Mouse (Mus musculus) cerebellum, postnatal 14 days (tissue): Measurements from ENCODE around the gene BC030870.
A peak's percentile ranks its signal among the peaks of the same experiment; 100 is the strongest.

Experiments used
- DNase-seq, 2 experiments: peaks; one replicate each; pipeline ENCODE4 v3.0.0; 2021; ENCODE audit warnings: mixed read lengths in 2 of 2

The BC030870 gene

DNA sequence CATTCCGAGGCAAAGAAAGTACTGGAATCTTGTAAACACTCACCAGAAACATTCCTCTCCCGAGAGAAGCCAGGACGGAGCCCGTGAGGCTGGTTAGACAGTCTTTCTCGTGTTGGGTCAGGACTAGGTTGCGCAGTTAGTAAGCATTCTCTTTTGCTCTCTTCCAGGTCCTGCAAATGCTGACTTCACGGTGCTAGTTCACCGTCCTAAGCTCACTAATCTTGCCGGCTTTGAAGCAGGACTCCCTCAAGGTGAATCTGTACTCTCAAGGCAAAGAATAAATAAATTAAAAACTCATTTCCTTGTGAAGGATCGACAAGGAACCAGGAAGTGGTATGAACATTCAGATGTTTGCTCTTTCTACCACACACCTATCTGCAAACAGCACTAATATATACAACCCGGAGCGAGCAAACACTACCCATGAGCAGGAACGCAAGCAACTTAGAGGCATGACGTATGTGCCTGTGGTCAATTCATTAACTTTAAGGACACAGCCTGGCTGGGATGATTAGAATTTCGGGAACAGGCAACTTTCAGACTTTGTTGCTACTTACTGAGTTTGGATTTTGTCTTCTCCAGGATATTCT, at the start of gene BC030870:
Gene BC030870 (minus strand): TSS at position 365 of the 590 bp plus-strand sequence.
- no peak for DNase-seq

- DNase-seq = no peak
Measured at GRCm38 (mm10) chr8:65174746-65175476, 45.5 kb upstream of the BC030870 start.

- no peak for DNase-seq
Measured at GRCm38 (mm10) chr8:65169184-65169583, 39.8 kb upstream of the BC030870 start.

- peak; percentile 60 to 63 for DNase-seq
Measured at GRCm38 (mm10) chr8:65160676-65161075, 31.3 kb upstream of the BC030870 start.

DNA sequence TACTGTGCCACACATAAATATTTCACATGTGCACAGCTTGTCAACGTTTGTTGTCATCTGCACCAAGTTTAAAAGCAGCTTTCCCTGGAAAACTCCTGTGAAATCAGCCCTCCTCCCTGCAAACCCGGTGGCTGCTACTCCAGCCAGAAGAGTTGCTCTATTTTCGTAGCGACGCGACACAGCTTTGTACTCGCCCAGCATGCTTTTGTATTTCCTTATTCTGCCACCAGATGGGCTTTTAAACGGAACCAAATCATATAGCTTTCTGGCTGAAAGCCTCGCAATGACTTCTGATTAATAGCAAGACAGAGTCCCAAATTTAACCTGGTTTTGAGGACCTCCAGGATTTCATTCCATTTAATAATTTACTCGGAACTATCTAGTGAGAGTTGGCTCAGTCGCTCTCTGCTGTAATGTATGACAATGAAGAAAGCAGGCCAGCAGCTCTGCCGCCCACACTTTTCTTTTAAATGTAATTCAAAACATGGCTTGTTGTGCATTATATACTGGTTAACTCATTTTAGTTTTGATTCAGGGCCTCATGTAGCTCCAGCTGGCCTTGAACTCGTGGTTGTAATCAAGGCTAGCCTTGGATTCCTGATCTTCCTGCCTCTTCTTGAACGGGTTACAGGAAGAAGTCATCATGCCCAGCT, 29.9 kb upstream of the BC030870 start:
- DNase-seq = peak; percentile 21 to 50

DNA sequence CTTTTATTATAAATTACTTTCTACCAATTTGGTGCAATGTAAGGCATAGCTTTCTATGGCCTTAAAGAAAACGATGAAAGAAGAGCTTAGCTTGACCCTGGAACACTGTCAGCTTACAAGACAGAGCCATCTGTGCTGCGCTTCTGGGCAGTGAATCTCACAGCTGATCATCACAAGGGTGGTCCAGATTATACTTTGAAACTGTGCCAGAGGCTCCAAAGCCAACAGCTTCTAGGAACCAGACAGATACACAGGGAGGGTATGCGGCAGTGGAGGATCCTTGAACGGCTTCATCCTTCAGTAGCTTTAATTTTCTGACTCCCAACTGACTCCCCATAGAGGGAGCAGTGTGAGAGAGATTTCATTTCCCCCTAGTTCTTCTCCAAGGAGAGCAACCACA, 28.5 kb upstream of the BC030870 start:
- peak; percentile 83 to 85 for DNase-seq

DNA sequence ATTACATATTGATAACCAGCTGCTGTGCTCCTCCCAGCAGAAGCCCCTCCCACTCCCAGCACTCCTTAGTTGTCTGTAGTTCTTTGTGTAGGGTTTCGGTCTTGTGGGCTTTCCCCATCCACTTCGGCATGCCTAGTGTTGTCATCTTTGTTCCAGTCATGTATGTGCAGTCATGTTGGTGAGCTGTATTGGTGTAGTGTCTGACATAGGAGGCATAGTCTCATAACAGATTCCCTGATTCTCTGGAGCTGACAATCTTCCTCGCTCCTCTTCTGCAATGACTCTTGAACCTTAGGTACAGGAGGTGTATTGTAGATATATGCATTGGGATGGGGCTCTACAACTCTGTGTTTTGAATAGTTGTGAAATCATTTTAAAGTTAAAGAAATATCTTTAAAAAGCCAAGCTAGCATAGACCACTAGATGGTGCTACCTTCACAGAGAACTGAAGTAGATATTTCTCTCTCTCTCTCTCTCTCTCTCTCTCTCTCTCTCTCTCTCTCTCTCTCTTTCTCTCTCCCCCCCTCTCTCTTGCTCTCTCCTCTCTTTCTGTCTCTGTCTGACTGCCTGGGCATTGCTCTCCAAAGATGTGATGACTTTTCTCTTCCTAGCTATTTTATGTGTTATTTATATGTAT, 9.6 kb upstream of the BC030870 start:
- DNase-seq = peak in 1 of 2 experiments; percentile 22

- no peak for DNase-seq
Measured at GRCm38 (mm10) chr8:65126454-65126853, 2.9 kb downstream of the BC030870 start.

- no peak for DNase-seq
Measured at GRCm38 (mm10) chr8:65126014-65126413, 3.3 kb downstream of the BC030870 start.

- DNase-seq = no peak
Measured at GRCm38 (mm10) chr8:65112092-65112491, 17.3 kb downstream of the BC030870 start.

DNA sequence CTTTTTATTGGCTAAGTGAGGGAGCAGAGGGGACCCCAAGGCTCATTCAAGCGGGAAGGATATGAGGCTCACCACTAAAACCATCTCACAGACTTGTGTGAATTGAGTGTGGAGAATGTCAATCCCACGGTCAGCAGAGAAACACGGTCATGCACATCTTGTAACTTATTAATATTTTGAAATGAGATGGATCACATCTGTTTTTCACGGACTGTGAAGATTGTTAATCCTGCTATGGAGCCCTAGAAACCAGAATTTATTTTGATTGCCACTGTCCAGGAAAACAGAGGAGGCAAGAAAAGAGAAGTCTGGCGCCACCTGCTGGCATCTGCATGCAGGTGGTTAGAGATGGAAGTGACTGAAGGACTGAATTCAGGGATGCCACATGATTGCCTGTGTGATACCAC, 19.1 kb downstream of the BC030870 start:
- DNase-seq = peak; percentile 79 to 88

DNA sequence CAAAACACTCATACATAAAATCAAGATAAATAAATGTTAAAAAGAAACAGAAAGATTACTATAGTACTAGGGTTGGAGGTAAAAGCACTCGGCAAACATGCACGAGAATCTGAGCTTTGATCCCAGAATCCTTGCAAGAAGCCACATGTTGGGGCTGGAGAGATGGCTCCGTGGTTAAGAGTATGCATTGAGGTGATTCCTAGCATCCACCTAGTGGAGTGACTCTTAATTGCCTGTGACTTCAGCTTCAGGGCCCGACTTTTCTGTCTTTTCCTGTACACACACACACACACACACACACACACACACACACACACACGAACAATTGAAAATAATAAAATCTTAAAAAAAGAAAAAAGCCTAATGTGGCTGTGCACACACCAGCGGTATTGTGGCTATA, 20.4 kb downstream of the BC030870 start:
- no peak for DNase-seq

DNA sequence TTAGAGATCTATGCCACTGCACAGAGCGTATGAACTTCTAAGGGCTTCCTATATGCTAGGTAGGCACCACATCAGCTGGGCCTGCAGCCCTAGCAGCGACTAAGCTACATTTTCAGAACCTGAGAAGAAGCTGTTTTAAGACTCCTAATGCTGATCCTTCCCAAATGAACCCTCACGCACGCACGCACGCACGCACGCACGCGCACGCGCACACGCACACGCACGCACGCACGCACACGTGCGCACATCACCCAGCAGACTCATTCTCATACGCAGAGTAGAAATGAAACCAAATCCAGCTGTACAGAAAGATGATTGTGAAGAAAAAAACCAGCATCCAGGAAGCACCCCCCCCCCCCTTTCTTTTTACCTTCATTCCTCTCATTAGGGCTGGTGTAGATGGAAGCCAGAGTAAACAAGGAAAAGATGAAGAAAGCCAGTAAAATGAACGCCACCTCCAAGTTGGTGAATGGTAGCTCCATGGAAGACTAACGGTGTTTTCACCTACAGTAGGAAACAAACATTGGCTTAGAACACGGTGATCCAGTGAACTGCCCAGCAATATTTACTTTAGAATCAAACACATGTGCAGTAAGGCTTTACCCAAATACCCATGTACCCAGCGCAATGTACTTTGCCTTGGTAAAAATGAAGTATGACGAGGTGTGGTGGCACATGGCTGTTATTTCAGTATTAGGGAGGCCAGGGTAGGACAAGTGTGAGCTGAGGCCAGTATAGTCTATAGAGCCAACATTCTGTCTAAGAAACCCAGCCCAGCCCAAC, 21.2 kb downstream of the BC030870 start:
- DNase-seq = no peak

DNA sequence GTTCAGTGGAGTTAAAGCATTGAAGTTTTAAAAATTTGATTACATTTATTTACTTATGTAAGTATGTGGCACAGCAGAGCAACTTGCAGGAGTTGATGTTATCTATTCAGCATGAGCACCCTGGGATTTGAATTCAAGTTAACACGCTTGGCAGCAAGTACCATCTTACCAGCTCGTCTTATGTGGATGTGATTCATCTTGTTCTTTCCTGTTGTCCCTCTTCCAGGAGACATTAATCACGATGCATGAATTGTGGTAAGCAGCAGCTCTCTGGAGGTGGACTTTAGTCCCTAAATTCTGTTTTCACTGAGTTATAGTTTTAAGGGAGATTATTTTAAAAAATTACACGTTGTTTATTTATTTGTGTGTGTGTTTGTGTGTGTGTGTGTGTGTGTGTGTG, 25.3 kb downstream of the BC030870 start:
- DNase-seq = no peak

DNA sequence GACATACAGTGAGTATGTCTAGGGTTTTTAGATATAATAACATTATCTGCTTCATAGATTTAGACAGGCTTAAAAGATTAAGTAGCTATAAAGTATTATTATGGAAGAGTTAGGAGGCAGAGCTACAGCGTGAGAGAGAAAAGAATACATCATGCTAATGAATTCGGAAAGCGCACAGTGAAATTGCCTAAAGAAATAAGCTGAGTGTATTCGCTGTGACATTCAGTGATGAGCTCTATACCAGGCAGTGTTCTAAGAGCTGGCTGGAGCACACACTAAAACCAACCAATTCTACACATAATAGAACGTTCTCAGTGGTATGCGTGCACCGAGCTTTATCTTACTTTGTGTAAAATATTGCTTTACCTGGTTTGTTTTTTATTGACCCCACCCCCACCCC, 25.7 kb downstream of the BC030870 start:
- no peak for DNase-seq

- DNase-seq = no peak
Measured at GRCm38 (mm10) chr8:65099735-65100134, 29.6 kb downstream of the BC030870 start.

- DNase-seq = no peak
Measured at GRCm38 (mm10) chr8:65097760-65098415, 31.5 kb downstream of the BC030870 start.

- DNase-seq = no peak
Measured at GRCm38 (mm10) chr8:65089781-65090180, 39.6 kb downstream of the BC030870 start.

DNA sequence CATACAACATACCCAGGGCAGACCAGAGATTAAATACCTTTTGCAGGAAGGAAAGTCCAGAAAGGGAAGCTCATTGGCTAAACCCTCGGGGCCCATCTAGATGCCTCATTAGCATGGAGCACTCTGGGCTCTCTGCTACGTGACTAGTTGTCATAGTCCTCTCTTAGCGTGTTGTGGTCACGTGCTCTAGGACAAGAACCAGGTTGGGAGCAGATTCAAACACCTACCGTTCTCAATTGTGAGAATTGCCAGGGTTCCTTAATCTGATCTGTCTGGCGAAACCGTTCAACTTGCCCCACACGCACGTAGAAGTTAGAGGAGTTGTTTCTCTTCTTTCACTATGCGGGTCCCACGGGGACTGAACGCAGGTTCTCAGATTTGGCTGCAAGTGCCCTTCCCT, 41.2 kb downstream of the BC030870 start:
- DNase-seq = no peak

GRCm38 (mm10) chr8:65087711-65088110, 41.7 kb downstream of the BC030870 start:
- peak; percentile 3 to 5 for DNase-seq

- no peak for DNase-seq
Measured at GRCm38 (mm10) chr8:65085680-65086079, 43.7 kb downstream of the BC030870 start.

DNA sequence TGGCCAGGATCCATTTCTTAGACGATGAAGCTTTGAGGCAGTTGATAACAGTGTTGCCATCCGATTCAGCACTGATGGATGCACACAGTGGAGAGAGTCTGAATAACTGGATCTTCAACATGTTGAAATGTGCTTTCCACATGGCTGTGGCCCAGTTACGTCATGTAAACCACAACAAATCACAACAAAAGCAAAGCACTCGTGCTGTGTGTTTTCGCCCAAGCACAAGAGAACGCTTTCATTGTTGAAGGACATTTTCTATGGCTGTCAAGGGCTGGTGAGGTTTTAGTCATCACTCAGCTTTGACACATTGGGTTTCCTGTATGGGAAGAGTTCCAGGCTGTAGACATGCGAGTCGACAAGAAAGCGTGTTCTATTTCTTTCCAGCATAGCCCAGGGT, 48.6 kb downstream of the BC030870 start:
- no peak for DNase-seq
